Mouse (Mus musculus) bone marrow macrophage, adult 2 months (primary cell): ENCODE results near the gene Smarcc1.

ENCODE experiments used
- CTCF ChIP-seq: IDR thresholded peaks from 2 replicates; pipeline ENCODE4 v1.5.1; 2012; ENCODE audit warnings: low read depth, mild to moderate bottlenecking, low read length, moderate library complexity
- POLR2A ChIP-seq: IDR thresholded peaks from 2 replicates; pipeline ENCODE4 v1.6.1; 2012; ENCODE audit warnings: mild to moderate bottlenecking, low read depth, low read length, borderline replicate concordance

GRCm38 (mm10) chr9:110159036-110159435 lies 41.5 kb downstream of the Smarcc1 start:
- no peak for TF ChIP-seq CTCF
- no peak for TF ChIP-seq POLR2A
